Mouse (Mus musculus): Measurements from ENCODE around the gene Prkcb.
A peak's percentile ranks its signal among the peaks of the same experiment; 100 is the strongest.

- TF ChIP-seq CTCF (IDR thresholded peaks at IDR 0.05; ENCODE audit: extremely low read depth, insufficient read depth, low read length) (0 out of 2 replicates have a peak, but pooled peaks have one; percentile 14), POLR2A (IDR thresholded peaks at IDR 0.05; ENCODE audit: extremely low read depth, insufficient read depth, low read length) (no peak)
Observed at GRCm38 (mm10) chr7:122391382-122391781, 102.8 kb downstream of the Prkcb start.

All from cortical plate, adult 2 months (tissue).